Mouse (Mus musculus) midbrain, embryonic 11.5 days (tissue): ENCODE measurements around the gene Clec16a. TPM values are rescaled to one million over a fixed set of nuclear protein-coding genes. Genes with fewer than 3 reads are reported as not detected.

Source experiments
- ATAC-seq: fragments of 200-750 bp; cut with Nextera tagmentation; 2 replicates; pipeline ENCODE4 v1.8.0; 2017; ENCODE audit warnings: moderate TSS enrichment, moderate library complexity; ENCODE audit not compliant: low FRiP score
- DNase-seq: peaks from one replicate; pipeline ENCODE4 v3.0.0; 2015; ENCODE audit warnings: low spot score; ENCODE audit errors: missing footprints
- H3K27ac ChIP-seq: fragments of 300-500 bp; sonication (generic); 2 replicates; pipeline ENCODE4 v1.5.1; 2014; ENCODE audit warnings: low read depth, low read length
- H3K27me3 ChIP-seq: fragments of 300-500 bp; sonication (generic); 2 replicates; pipeline ENCODE4 v1.6.1; 2014; ENCODE audit warnings: mild to moderate bottlenecking, low read length, moderate library complexity, mixed read lengths; ENCODE audit not compliant: control insufficient read depth, insufficient read depth
- H3K36me3 ChIP-seq: fragments of 300-500 bp; sonication (generic); 2 replicates; pipeline ENCODE4 v1.6.1; 2014; ENCODE audit warnings: mild to moderate bottlenecking, low read length, moderate library complexity, mixed read lengths; ENCODE audit not compliant: control insufficient read depth, insufficient read depth
- H3K4me1 ChIP-seq: fragments of 300-500 bp; sonication (generic); 2 replicates; pipeline ENCODE4 v1.6.1; 2014; ENCODE audit warnings: low read length; ENCODE audit not compliant: control insufficient read depth, insufficient read depth
- H3K4me2 ChIP-seq: fragments of 300-500 bp; sonication (generic); 2 replicates; pipeline ENCODE4 v1.6.1; 2014; ENCODE audit warnings: mild to moderate bottlenecking, moderate library complexity
- H3K4me3 ChIP-seq: fragments of 300-500 bp; sonication (generic); 2 replicates; pipeline ENCODE4 v1.5.1; 2014; ENCODE audit warnings: low read depth, low read length
- H3K9ac ChIP-seq: fragments of 300-500 bp; sonication (generic); 2 replicates; pipeline ENCODE4 v1.6.1; 2014; ENCODE audit warnings: low read length
- H3K9me3 ChIP-seq: fragments of 300-500 bp; sonication (generic); 2 replicates; pipeline ENCODE4 v1.6.1; 2016; ENCODE audit warnings: low read length; ENCODE audit not compliant: control insufficient read depth
- WGBS: fragments of 180-500 bp; shearing (Covaris S2); extraction: QIAGEN DNeasy Blood & Tissue Kit; methylation state at CpG from one replicate; pipeline ENCODE4 v1.1.7; 2014; 5-methylcytosine and 5-hydroxymethylcytosine counted together
- polyA plus RNA-seq: library from polyadenylated mRNA; unstranded; fragments of >200 nt; fragmentation: Nextera tagmentation; extraction: Ambion mirVana; gene quantifications from 2 replicates; pipeline ENCODE4 v1.2.1, GENCODE M21; 2014

Clec16a gene
- polyA plus RNA-seq, 1 experiment from 2014 or later = 41.2 TPM

GRCm38 (mm10) chr16:10689748-10690318 lies 144.7 kb downstream of the Clec16a start:
- DNase-seq = no peak
- Histone ChIP-seq H3K9ac (no peak overlapping the region), H3K4me3 (no peak overlapping the region), H3K27ac (no peak overlapping the region), H3K9me3 (no peaks in the 10 kb centered on the region), H3K36me3 (no peaks in the 10 kb centered on the region), H3K4me2 (no peak overlapping the region), H3K4me1 (no peaks in the 10 kb centered on the region), H3K27me3 (no peaks in the 10 kb centered on the region)
- WGBS = 85% methylated on average over 6 of the region's 6 CpGs
- no peak for ATAC-seq

GRCm38 (mm10) chr16:10690442-10690841 lies 145.3 kb downstream of the Clec16a start:
- WGBS = 85% methylated on average over 3 of the region's 3 CpGs
- Histone ChIP-seq H3K4me3 (no peak overlapping the region), H3K27me3 (no peaks in the 10 kb centered on the region), H3K9ac (no peak overlapping the region), H3K9me3 (no peaks in the 10 kb centered on the region), H3K36me3 (no peaks in the 10 kb centered on the region), H3K4me1 (no peaks in the 10 kb centered on the region), H3K27ac (no peak overlapping the region), H3K4me2 (no peak overlapping the region)
- DNase-seq (no peak), ATAC-seq (no peak)

GRCm38 (mm10) chr16:10691705-10692104 lies 146.6 kb downstream of the Clec16a start:
- WGBS = 92% methylated on average over 5 of the region's 5 CpGs
- no peak overlapping the region for H3K4me3 ChIP-seq

DNA sequence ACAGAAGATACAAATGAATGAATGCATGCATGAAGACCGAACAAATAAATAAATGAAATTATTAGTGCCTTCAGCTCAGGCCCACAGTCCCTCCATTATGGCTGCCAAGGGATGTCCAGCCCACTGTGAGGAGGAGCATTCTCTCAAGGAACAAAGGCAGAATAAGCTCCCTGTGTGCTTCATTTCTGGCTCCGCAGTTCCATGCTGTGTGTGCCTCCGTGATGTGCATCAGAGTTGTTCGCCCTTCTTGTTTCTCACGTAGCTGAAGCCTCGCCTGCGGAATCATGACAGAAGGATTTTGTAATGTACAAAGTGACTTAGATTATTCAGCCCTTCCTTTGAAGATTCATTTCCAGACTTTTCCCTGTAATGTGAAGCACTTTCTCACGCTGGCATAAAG lies 147.7 kb downstream of the Clec16a start:
- no peaks in the 10 kb centered on the region for H3K9me3 ChIP-seq
- ATAC-seq = no peak
- no peak overlapping the region for H3K27ac ChIP-seq
- 77% methylated on average over 8 of the region's 8 CpGs for WGBS
- no peaks in the 10 kb centered on the region for H3K4me1 ChIP-seq
- H3K4me2 ChIP-seq = no peak overlapping the region
- no peak for DNase-seq
- H3K36me3 ChIP-seq = no peaks in the 10 kb centered on the region
- no peaks in the 10 kb centered on the region for H3K27me3 ChIP-seq
- H3K4me3 ChIP-seq = no peak overlapping the region
- no peak overlapping the region for H3K9ac ChIP-seq

More at GRCm38 (mm10) chr16:10691705-10692104, 146.6 kb downstream of the Clec16a start:
- H3K27ac ChIP-seq = no peak overlapping the region
- no peaks in the 10 kb centered on the region for H3K36me3 ChIP-seq
- H3K9me3 ChIP-seq = no peaks in the 10 kb centered on the region
- DNase-seq (no peak), ATAC-seq (no peak)
- no peak overlapping the region for H3K9ac ChIP-seq
- no peaks in the 10 kb centered on the region for H3K27me3 ChIP-seq
- H3K4me2 ChIP-seq = no peak overlapping the region
- H3K4me1 ChIP-seq = no peaks in the 10 kb centered on the region

- ATAC-seq (no peak), DNase-seq (no peak)
- Histone ChIP-seq H3K4me2 (no peak overlapping the region), H3K9me3 (no peaks in the 10 kb centered on the region), H3K36me3 (no peaks in the 10 kb centered on the region), H3K9ac (no peak overlapping the region), H3K4me1 (no peaks in the 10 kb centered on the region), H3K27me3 (no peaks in the 10 kb centered on the region), H3K4me3 (no peak overlapping the region), H3K27ac (no peak overlapping the region)
- 93% methylated on average over 1 of the region's 1 CpGs for WGBS
Measured at GRCm38 (mm10) chr16:10693424-10693823, 148.3 kb downstream of the Clec16a start.

- Histone ChIP-seq H3K4me2 (no peak overlapping the region), H3K4me3 (no peak overlapping the region), H3K9me3 (no peaks in the 10 kb centered on the region), H3K36me3 (no peaks in the 10 kb centered on the region), H3K4me1 (no peaks in the 10 kb centered on the region), H3K27me3 (no peaks in the 10 kb centered on the region), H3K27ac (no peak overlapping the region), H3K9ac (no peak overlapping the region)
- ATAC-seq = no peak
- 70% methylated on average over 11 of the region's 11 CpGs for WGBS
- DNase-seq = no peak
Measured at GRCm38 (mm10) chr16:10694414-10694851, 149.3 kb downstream of the Clec16a start.

GRCm38 (mm10) chr16:10697861-10698659 lies 152.9 kb downstream of the Clec16a start:
- Histone ChIP-seq H3K27me3 (no peaks in the 10 kb centered on the region), H3K4me2 (no peak overlapping the region), H3K9ac (no peak overlapping the region), H3K9me3 (no peaks in the 10 kb centered on the region), H3K4me3 (no peak overlapping the region), H3K36me3 (no peaks in the 10 kb centered on the region), H3K4me1 (no peaks in the 10 kb centered on the region), H3K27ac (no peak overlapping the region)
- ATAC-seq (no peak; the same call in 1 of the 2 replicates), DNase-seq (no peak)
- WGBS = 77% methylated on average over 6 of the region's 6 CpGs

- 78% methylated on average over 3 of the region's 3 CpGs for WGBS
- DNase-seq = no peak
- no peak for ATAC-seq
Measured at GRCm38 (mm10) chr16:10699316-10699715, 154.2 kb downstream of the Clec16a start.

DNA sequence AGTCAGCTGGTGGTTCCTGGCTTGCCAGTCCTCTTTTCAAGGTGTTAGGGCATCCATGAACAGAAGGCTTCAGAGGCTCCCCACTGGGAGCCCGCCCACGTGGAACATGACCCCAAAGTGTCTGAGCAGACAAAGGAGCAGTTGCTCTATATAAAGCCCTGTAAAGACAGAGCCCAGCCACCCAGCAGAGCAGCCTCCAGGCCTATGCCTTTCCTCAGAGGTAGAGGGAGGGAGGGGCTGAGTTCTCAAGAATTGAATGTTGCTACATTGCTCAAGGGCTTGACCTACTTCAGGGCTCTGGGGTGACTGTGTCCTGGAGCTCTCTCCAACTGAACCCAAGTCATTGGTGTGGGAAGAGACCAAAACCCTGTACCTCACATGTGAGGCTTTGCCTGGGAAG lies 155.0 kb downstream of the Clec16a start:
- H3K9me3 ChIP-seq = no peaks in the 10 kb centered on the region
- no peaks in the 10 kb centered on the region for H3K27me3 ChIP-seq
- DNase-seq = no peak
- H3K4me3 ChIP-seq = no peak overlapping the region
- no peaks in the 10 kb centered on the region for H3K4me1 ChIP-seq
- WGBS = 29% methylated on average over 2 of the region's 2 CpGs
- H3K9ac ChIP-seq = no peak overlapping the region
- H3K27ac ChIP-seq = no peak overlapping the region
- no peak for ATAC-seq
- no peak overlapping the region for H3K4me2 ChIP-seq
- no peaks in the 10 kb centered on the region for H3K36me3 ChIP-seq

More at GRCm38 (mm10) chr16:10699316-10699715, 154.2 kb downstream of the Clec16a start:
- Histone ChIP-seq H3K4me2 (no peak overlapping the region), H3K27ac (no peak overlapping the region), H3K4me3 (no peak overlapping the region), H3K27me3 (no peaks in the 10 kb centered on the region), H3K9ac (no peak overlapping the region), H3K36me3 (no peaks in the 10 kb centered on the region), H3K9me3 (no peaks in the 10 kb centered on the region), H3K4me1 (no peaks in the 10 kb centered on the region)
